Mouse (Mus musculus): ENCODE measurements around the gene Il1rapl2.
"Not testable (repeated sequence)": the region's sequence is repeated elsewhere in the genome, so short reads cannot be mapped to it uniquely, and the experiment has no call there.

Gene Il1rapl2

GRCm38 (mm10) chrX:138209480-138209879 lies 639.1 kb downstream of the Il1rapl2 start, which contains the start of gene Tex13a:
Gene Tex13a (minus strand): TSS chrX:138209580.
- DNase-seq (ENCODE audit: low read depth) = no peak

- no peak for DNase-seq (ENCODE audit: low read depth)
Measured at GRCm38 (mm10) chrX:138234626-138235025, 664.2 kb downstream of the Il1rapl2 start.

GRCm38 (mm10) chrX:138348736-138349135 lies 778.3 kb downstream of the Il1rapl2 start:
- DNase-seq (ENCODE audit: low read depth) = not testable (repeated sequence)

- no peak for DNase-seq (ENCODE audit: low read depth)
Measured at GRCm38 (mm10) chrX:138433794-138434193, 863.4 kb downstream of the Il1rapl2 start.

- no peak for DNase-seq (ENCODE audit: low read depth)
Measured at GRCm38 (mm10) chrX:138437939-138438338, 867.5 kb downstream of the Il1rapl2 start.

GRCm38 (mm10) chrX:138449856-138450255 lies 879.4 kb downstream of the Il1rapl2 start:
- DNase-seq (ENCODE audit: low read depth) = no peak

GRCm38 (mm10) chrX:138478488-138478887 lies 908.1 kb downstream of the Il1rapl2 start:
- no peak for DNase-seq (ENCODE audit: low read depth)

GRCm38 (mm10) chrX:138500510-138500909 lies 930.1 kb downstream of the Il1rapl2 start:
- DNase-seq (ENCODE audit: low read depth) = no peak

GRCm38 (mm10) chrX:138505049-138505448 lies 934.6 kb downstream of the Il1rapl2 start:
- no peak for DNase-seq (ENCODE audit: low read depth)

GRCm38 (mm10) chrX:138620106-138620505 lies 1049.7 kb downstream of the Il1rapl2 start:
- peak; percentile 16 for DNase-seq (ENCODE audit: low read depth)

- no peak for DNase-seq (ENCODE audit: low read depth)
Measured at GRCm38 (mm10) chrX:138625311-138625710, 1054.9 kb downstream of the Il1rapl2 start.

- no peak for DNase-seq (ENCODE audit: low read depth)
Measured at GRCm38 (mm10) chrX:138722372-138722771, 1152.0 kb downstream of the Il1rapl2 start.

- no peak for DNase-seq (ENCODE audit: low read depth)
Measured at GRCm38 (mm10) chrX:138800958-138801357, 1230.5 kb downstream of the Il1rapl2 start.

GRCm38 (mm10) chrX:138831876-138832275 lies 1261.5 kb downstream of the Il1rapl2 start:
- no peak for DNase-seq (ENCODE audit: low read depth)

- no peak for DNase-seq (ENCODE audit: low read depth)
Measured at GRCm38 (mm10) chrX:138833894-138834293, 1263.5 kb downstream of the Il1rapl2 start.

GRCm38 (mm10) chrX:138838381-138838780 lies 1268.0 kb downstream of the Il1rapl2 start:
- no peak for DNase-seq (ENCODE audit: low read depth)
